Mouse (Mus musculus) layer of hippocampus, adult 2 months (tissue): Measurements from ENCODE around the gene Parp4. TPM values are rescaled to one million over a fixed set of nuclear protein-coding genes. Genes with fewer than 3 reads are reported as not detected.

ENCODE experiments used
- DNase-seq, 2 experiments: peaks; one replicate each; pipeline ENCODE4 v3.0.0; 2022; ENCODE audit warnings: low spot score in 2 of 2
- H3K27ac ChIP-seq: fragments of 200-600 bp; 2 replicates; pipeline ENCODE4 v1.8.1; 2022
- H3K4me3 ChIP-seq: fragments of 200-600 bp; 2 replicates; pipeline ENCODE4 v1.8.1; 2022; ENCODE audit warnings: mild to moderate bottlenecking
- CTCF ChIP-seq: fragments of 200-600 bp; conservative IDR thresholded peaks from 2 replicates; pipeline ENCODE4 v1.8.1; 2022; ENCODE audit warnings: antibody characterized with exemption, mild to moderate bottlenecking, moderate library complexity
- total RNA-seq, 2 experiments: library from RNA; stranded (reverse); gene quantifications; 2 replicates each; pipeline ENCODE4 v1.2.3; 2021

Gene Parp4
- total RNA-seq, 2 experiments from 2014 or later: 4.3 to 5.0 TPM

- DNase-seq: peak; percentile 25 to 52
- TF ChIP-seq CTCF: no peak
- no peak overlapping the region for H3K4me3 ChIP-seq
- no peak overlapping the region for H3K27ac ChIP-seq
Measured at GRCm38 (mm10) chr14:56628336-56628735, 52.9 kb downstream of the Parp4 start.

GRCm38 (mm10) chr14:56631109-56631508 lies 55.7 kb downstream of the Parp4 start:
- TF ChIP-seq CTCF: no peak
- H3K27ac ChIP-seq: no peak overlapping the region
- no peak for DNase-seq
- no peak overlapping the region for H3K4me3 ChIP-seq

- DNase-seq: no peak
- H3K27ac ChIP-seq: no peak overlapping the region
- TF ChIP-seq CTCF: no peak
- H3K4me3 ChIP-seq: no peak overlapping the region
Measured at GRCm38 (mm10) chr14:56647206-56647605, 71.8 kb downstream of the Parp4 start.

DNA sequence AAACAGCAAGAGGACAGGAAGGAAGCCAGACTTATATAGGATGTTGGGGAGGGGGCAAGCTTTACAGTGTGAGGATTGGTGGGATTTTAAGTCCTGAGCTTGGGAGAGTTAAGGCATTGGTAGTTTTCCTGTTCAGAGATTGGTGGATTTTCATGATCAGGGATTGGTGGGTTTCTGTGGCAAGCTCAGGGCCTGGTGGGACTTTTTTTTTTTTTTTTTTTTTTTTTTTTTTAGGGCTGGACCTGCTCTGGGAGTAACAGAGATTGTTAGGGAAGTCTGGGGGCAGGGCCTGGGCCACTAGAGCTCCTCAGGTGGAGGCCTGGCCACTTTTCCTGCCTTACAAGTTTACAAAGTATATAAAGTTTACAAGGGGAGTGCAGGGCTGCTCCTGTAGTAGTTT lies 74.0 kb downstream of the Parp4 start:
- TF ChIP-seq CTCF: no peak
- no peak for DNase-seq
- Histone ChIP-seq H3K27ac (no peak overlapping the region), H3K4me3 (no peak overlapping the region)

- DNase-seq: peak; percentile 31 to 55
- Histone ChIP-seq H3K27ac (no peak overlapping the region), H3K4me3 (no peak overlapping the region)
- no peak for TF ChIP-seq CTCF
Measured at GRCm38 (mm10) chr14:56665651-56666050, 90.2 kb downstream of the Parp4 start.

- H3K27ac ChIP-seq: no peak overlapping the region
- no peak for DNase-seq
- no peak for TF ChIP-seq CTCF
- peak overlapping the region; percentile 93; the same call in 1 of the 2 replicates for H3K4me3 ChIP-seq
Measured at GRCm38 (mm10) chr14:56666909-56667308, 91.5 kb downstream of the Parp4 start.

DNA sequence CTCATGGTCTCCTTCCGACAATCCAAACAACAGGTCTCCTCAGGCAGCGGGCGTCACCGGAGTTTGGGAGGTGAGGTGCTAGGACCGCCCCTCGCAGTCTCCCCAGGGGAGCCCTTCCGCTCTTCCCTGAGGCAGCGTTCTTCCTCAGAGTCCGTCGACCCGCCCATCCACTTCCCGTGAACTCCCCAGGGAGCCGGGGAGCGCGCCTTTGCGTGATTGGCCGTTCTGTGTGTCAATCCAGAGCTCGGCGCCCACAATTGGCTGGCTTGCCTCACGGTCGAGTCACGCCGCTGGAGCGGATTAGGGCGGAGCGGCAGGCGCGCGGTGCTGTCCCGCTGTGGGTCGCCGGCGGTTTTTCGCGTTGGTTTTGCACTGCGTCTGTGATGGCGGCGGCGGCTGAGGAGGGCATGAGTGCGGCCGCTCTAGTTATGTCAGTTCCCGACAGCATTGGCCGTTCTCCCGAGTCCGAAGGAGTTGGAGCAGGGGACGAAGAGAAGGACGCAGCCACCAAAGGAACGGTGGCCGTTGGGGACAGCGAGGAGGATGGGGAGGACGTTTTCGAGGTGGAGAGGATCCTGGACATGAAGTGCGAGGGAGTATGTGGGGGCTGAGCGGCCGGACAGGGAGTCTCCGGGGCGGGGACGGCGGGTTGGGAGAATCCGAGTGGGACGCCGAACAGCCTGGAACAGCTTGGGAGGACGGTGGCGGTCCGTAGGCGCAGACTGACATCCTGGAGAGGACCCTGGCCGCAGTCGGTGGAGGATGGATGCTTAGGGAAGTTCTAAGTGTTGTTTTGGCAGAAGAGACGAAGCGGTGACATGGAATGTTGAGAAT lies 92.8 kb downstream of the Parp4 start, which contains the start of gene Mphosph8:
Gene Mphosph8 (plus strand): TSS at position 280 of the 834 bp plus-strand sequence.
- peak within 1 kb of the TSS; percentile 93 for H3K4me3 ChIP-seq
- peak within 1 kb of the TSS; percentile 91 for H3K27ac ChIP-seq
- peak; percentile 99 to 100 for DNase-seq
- TF ChIP-seq CTCF: no peak

DNA sequence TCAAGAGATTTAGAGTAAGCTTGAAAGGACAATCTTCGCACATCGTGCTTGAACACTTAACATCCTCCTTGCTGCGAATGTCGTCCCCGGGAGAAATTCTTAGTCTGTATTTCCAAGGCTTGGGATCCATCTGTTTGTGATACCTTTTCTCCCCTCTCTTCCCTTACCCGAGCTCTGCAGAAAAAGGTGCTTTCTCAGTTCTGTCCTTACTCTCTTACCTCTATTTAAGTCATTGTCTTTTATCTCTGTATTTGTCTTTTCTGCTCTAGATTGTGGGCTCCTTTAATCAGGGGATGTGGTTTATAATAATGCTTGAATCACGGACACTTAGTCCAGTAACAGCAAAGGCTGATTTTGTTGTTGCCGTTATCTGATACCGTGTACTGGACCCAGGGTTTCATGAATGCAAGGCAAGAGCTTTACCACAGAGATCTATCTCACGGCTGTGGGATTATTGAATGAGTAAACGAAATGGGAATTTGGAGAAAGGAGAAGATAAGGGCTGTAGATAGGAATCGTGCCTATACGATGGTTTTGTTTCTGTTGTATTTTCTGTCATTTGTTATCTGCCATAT lies 93.7 kb downstream of the Parp4 start:
- DNase-seq: no peak
- Histone ChIP-seq H3K4me3 (peak overlapping the region; percentile 93), H3K27ac (peak overlapping the region; percentile 91)
- no peak for TF ChIP-seq CTCF

DNA sequence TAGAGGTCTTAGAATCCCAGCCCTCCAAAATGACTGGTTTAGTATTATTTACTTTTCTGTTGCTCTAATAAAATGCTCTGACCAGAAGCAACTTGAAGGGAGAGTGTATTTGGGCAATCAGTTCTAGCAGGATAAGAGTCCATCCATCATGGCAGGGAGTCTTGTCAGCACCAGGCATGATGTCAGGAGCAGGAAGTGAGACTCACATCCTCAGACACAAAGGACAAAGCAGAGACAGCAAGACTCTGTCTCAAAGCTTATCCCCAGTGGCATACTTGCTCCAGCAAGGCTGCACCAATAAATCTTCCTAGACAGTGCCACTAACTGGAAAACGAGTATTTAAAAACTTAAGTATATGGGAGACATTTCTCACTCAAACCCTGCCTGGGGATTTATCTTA lies 110.0 kb downstream of the Parp4 start:
- no peak overlapping the region for H3K27ac ChIP-seq
- DNase-seq: no peak
- no peak overlapping the region for H3K4me3 ChIP-seq
- TF ChIP-seq CTCF: no peak

DNA sequence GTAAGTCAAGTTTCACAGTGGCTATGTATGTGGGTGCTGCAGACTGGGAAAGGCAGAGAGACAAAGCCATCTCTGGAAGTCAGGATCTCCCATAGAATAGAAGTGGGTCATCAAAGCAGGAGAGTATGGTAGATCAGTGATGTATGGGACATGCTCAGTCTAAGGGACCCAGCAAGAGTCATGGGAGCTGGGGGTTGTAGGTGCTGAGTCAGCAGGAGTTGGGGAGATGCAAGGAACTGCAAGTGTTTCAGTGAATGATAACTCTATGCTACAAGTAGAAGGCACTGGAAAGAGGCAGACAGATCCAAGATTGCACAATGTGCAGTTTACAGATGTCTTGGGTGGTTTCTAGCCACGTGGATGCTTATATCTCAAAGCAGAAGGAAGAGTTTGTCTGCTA lies 113.7 kb downstream of the Parp4 start:
- Histone ChIP-seq H3K4me3 (no peak overlapping the region), H3K27ac (no peak overlapping the region)
- TF ChIP-seq CTCF: no peak
- no peak for DNase-seq

- H3K27ac ChIP-seq: no peak overlapping the region
- DNase-seq: no peak
- H3K4me3 ChIP-seq: no peak overlapping the region
- no peak for TF ChIP-seq CTCF
Measured at GRCm38 (mm10) chr14:56689766-56690165, 114.3 kb downstream of the Parp4 start.

DNA sequence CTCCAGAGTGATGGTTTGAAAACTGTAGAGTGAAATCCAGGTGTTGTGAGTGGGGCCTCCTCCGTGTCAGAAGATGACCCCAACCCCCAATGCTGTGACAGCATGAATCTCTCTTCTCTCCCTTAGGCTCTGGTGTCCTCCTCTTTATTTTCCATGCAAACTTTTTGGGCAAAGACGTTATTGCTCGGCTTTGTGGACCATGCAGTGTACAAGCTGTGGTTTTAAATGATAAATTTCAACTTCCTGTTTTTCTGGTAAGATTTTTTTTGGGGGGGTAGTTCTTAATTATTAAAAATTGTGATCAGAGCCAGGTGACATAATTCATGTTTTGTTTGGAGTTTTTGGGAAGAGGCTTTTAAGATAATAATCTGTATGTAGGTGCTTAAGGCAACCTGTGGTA lies 120.1 kb downstream of the Parp4 start:
- H3K4me3 ChIP-seq: no peak overlapping the region
- H3K27ac ChIP-seq: no peak overlapping the region
- no peak for TF ChIP-seq CTCF
- no peak for DNase-seq

GRCm38 (mm10) chr14:56697836-56698235 lies 122.4 kb downstream of the Parp4 start:
- DNase-seq: no peak
- no peak overlapping the region for H3K4me3 ChIP-seq
- TF ChIP-seq CTCF: no peak
- peak overlapping the region; percentile 0; the same call in 1 of the 2 replicates for H3K27ac ChIP-seq

DNA sequence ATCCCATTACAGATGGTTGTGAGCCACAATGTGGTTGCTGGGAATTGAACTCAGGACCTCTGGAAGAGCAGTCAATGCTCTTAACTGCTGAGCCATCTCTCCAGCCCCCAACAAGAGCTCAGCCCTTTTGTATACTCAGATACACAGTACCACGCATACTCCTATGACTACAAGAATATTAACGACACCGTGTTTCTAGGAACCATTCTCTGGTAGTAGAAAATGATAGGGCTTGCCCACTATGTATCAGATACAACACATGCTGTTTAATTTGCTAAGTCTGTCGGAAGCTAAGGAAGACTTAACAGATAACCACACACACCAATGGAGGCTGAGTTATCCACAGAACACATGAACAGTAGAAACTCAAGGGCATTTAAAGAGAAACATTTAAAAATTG lies 127.2 kb downstream of the Parp4 start:
- H3K4me3 ChIP-seq: no peak overlapping the region
- DNase-seq: no peak
- H3K27ac ChIP-seq: no peak overlapping the region
- no peak for TF ChIP-seq CTCF
